Mouse (Mus musculus): ENCODE measurements around the gene Dolpp1.

- TF ChIP-seq POLR2A (IDR thresholded peaks at IDR 0.05; ENCODE audit: low read depth, low read length), result no peak
- peak; percentile 75; the same call in 1 of the 2 replicates for TF ChIP-seq CTCF (IDR thresholded peaks at IDR 0.05; ENCODE audit: extremely low read depth, insufficient read length, insufficient replicate concordance, low read depth, low read length)
These were observed 43.5 kb downstream of the Dolpp1 start for GRCm38 (mm10) chr2:30435326-30436155.

All from small intestine, adult 2 months (tissue).